Mouse (Mus musculus): ENCODE measurements around the gene Ift80.
"Not testable (repeated sequence)": the region's sequence is repeated elsewhere in the genome, so short reads cannot be mapped to it uniquely, and the experiment has no call there.

Gene Ift80

GRCm38 (mm10) chr3:69004437-69005337 is at the start of gene Ift80, which contains the start of gene Smc4:
TSS of gene Ift80 (minus strand) at chr3:69004570.
TSS of gene Smc4 (plus strand) at chr3:69004738.
- DNase-seq (ENCODE audit: low spot score in 2 of 2): peak; percentile 90 to 93

GRCm38 (mm10) chr3:69051894-69052293 is 47.5 kb upstream of the Ift80 start:
- DNase-seq (ENCODE audit: low spot score in 2 of 2): no peak

DNA sequence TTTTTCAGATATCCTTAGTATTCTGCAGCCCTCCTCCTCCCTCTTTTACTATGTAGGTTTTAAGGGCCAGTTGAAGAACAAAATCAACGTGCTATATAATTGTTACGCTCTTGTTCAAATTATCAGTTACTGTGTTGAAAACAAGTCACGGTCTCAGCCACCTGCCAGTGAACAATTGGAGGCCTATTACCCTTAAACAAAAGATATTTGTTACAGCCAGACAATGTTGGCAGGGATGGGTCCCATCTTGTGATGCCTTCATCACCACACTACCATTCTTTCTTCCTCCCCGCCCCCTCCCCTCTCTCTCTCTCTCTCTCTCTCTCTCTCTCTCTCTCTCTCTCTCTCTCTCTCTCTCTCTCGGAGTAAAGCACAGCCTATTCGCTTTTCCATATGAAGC is 44.6 kb upstream of the Ift80 start:
- no peak for DNase-seq (ENCODE audit: low spot score in 2 of 2)

DNA sequence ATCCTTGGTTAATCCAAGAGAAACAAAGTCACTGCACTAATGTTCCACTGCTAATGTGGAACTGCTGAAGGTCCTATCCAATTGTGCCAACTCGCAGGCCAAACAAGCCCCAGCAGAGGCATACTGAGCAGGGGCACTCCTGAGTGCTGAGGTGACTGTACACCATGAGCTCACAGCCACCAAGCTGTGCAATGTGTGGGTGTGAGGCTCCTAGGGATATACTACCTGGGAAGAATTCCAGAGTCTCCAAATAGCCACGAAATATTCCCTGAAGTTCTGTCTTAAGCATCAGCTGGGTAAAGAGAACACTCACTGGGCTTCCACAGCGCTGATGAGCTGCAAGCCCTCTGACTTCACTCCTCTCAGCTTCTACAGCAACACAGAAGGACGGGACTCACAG is 43.3 kb upstream of the Ift80 start:
- DNase-seq (ENCODE audit: low spot score in 2 of 2): no peak

GRCm38 (mm10) chr3:69046509-69046908 is 42.1 kb upstream of the Ift80 start:
- DNase-seq (ENCODE audit: low spot score in 2 of 2): no peak

DNA sequence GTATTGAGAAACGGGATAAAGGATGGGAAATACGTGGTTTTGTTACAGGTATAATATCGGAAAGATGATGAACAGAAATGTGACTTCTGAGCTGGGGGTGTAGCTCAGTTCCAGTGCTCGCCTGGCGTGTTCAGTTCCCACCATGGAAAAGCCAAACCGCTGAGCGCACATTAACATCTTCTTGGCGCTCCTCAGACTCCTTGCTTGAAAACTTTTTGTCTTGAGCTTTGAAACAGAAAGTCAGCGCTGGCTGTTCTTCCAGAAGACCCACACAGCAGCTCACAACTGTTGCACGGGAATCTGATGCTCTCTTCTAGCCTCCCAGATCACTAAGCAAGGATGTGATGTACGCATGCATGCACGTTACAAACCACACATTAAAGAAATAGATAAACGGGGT is 41.4 kb upstream of the Ift80 start:
- DNase-seq (ENCODE audit: low spot score in 2 of 2): no peak

GRCm38 (mm10) chr3:69045400-69045703 is 41.0 kb upstream of the Ift80 start:
- no peak for DNase-seq (ENCODE audit: low spot score in 2 of 2)

DNA sequence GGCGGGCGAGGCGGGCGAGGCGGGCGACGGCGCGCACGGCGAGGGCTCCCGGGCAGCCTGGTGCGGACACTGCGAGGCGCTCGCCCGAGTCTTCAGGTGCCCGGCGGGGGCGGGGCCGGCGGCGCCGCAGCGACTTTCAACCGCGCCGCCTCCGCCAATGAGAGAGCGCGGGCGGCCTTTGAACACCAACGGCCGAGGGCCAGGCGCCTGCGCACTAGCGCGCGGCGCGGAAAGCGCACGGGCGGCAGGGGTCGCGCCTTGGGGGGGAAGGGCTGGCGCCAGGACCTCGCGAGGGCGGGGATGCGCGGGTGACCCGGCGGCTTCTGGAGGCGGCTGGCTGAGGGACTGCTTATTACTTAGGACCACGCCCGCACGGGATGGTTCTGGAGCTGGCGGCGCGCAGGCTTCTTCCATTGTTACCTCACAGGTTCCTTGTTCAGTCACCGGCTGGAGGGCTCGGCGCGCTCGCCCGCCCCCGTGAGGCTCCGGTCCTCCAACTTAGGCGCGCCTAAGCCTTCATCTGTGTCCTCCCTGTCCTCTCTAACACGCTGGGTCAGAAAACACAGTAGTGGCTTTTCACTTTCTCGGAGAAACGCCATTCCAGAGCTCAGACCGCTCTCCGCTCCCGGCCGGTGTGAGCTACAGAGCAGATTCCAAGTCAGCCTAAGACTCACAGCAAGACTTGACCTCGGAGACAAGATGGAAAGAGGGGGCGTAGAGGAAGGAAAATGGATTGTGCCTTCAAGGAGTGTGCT is 40.5 kb upstream of the Ift80 start, which contains the start of gene Trim59:
TSS of gene Trim59 (minus strand) at position 111 of the 755 bp plus-strand sequence.
- DNase-seq (ENCODE audit: low spot score in 2 of 2): peak; percentile 78 to 87

- no peak for DNase-seq (ENCODE audit: low spot score in 2 of 2)
Measured at GRCm38 (mm10) chr3:69044167-69044591, 39.8 kb upstream of the Ift80 start.

GRCm38 (mm10) chr3:69041298-69041697 is 36.9 kb upstream of the Ift80 start:
- no peak for DNase-seq (ENCODE audit: low spot score in 2 of 2)

- DNase-seq (ENCODE audit: low spot score in 2 of 2): no peak
Measured at GRCm38 (mm10) chr3:69040105-69040504, 35.7 kb upstream of the Ift80 start.

DNA sequence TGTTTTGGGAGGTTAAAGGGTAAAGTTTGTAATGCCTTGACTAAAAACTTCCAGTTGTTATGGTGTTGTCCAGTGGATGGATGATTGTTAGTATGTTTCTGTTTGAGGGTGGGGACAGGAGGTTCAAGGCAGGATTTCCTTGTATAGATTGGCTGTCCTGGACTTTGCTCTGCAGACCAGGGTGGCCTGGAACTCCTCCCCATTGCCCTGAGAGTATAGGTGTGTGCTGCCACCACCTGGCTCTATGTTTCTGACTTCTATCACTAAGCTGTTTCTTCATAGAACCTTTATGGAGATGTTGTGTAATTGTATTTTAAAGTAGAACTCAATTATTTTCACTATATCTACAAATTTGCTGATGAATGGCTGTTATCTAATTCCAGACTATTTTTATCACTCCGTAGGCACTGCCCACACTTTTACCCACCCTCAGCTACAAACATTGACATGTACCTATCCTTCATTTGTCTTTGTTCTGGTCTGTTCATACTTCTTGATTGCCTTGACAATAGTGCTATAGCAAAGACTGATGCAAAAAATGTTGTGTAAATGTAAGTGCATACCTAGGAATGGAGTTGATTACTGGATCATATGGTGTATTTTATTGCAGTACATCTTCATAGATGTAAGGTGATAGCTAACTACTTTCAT is 21.9 kb upstream of the Ift80 start:
- no peak for DNase-seq (ENCODE audit: low spot score in 2 of 2)

DNA sequence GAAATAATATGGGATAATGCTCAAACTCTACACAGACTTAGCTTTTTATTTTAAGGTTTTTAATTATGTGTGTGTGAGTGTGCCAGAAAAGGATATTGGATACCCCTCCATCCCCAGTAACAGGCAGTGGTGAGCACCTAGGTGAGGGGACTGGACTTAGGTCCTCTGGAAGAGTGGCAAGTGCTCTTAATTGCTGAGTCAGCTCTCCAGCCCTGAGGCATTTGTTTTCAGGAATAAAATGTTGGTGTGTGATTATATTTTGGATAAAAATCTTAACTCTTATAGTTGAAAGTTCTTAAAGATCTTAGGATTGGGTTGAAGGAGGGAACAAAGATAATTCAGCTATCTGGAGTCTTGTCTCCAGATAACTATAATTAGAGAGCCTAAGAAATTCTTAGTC is 16.4 kb upstream of the Ift80 start:
- DNase-seq (ENCODE audit: low spot score in 2 of 2): no peak

DNA sequence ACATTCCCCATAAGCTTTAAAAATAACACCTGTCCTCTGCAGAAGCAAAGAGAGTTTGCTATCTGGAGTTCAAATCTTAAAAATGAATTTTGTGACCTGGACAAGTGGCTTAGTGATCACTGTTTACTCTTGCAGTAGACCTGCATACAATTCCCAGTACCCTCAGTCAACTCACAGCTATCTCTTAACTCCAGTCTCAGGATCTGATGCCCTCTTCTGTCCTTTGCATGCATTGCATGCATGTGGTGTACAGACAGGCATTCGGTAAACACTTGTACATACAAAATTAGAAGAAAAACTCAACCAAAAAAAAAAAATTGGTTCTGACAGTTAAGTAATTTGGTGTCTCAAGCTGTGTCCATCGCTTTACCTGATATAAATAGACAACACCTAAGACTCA is 15.9 kb upstream of the Ift80 start:
- DNase-seq (ENCODE audit: low spot score in 2 of 2): no peak

DNA sequence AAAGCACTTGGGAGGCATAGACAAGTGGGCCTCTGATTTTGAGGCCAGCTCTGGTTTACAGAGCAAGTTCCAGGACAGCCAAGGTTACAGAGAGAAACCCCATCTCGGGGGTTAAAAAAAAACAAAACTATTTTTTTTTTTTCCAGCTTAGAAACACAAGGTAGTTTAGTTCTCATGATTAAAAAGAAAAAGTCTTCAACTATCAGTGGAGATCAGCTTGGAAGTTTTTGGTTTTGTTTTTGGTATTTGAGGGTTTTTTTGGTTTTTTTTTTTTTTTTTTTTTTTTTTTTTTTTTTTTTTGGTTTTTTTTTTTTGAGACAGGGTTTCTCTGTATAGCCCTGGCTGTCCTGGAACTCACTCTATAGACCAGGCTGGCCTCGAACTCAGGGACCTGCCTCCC is 14.3 kb upstream of the Ift80 start:
- DNase-seq (ENCODE audit: low spot score in 2 of 2): not testable (repeated sequence)

DNA sequence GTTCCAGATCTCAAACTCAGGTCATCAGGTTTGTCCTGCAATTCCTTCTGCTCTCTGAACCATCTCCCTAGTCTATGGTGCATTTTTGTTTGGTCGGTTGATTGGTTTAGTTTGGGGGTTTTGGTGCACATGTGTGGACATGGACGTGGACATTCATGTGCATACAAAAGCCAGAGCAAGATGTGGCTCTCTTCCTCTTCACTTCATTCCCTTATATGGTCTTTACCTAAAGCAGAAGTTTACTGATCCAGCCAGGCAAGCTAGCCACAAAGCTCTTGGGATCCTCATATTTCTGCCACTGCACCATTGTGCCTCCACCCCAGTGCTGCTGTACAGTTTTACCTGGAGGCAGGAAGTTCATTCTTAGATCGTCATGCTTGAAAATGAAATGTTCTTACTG is 12.8 kb upstream of the Ift80 start:
- DNase-seq (ENCODE audit: low spot score in 2 of 2): no peak

DNA sequence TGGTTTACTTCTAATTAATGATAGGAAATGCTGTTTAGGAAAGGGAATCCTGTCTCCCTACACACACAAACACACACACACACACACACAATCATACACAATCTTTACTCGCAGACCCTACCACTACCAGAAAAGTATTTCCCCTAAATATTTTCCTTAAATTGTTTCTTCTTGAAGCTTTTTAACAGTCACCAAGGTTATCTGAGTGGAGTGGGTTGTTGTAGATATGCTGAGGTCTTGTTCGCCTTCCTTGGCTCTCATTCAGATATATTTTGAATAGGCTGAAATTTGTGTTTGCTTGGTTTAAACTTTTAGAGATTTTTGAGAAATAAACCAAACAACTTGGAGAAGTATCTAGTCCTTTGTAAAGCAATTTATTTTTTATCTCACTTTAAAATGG is 4.5 kb upstream of the Ift80 start:
- DNase-seq (ENCODE audit: low spot score in 2 of 2): no peak

DNA sequence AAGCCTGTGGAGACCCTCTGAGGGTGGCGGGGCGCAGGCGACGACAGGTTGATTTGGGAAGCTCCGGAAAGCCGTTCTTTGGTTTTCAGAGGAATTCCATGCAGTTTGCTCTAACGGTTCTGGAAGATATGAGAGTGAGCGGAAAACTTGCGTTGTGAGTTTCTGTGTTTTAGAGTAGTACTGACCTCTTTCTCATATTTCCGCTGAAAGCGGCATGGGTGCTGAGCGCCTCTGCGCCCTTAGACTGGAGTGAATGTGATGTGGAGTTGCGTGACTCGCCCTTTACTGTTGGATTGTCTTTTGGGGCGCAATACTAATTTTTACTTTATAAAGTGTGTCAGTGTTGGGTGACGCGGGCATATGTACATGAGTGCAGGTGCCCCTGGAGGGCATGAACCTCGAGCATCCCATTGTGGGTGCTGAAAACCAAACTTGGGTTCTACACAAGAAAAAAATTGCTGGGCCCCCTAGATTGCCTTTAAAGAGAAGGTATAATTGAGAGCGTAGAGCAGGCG is 1.9 kb upstream of the Ift80 start:
- no peak for DNase-seq (ENCODE audit: low spot score in 2 of 2)

DNA sequence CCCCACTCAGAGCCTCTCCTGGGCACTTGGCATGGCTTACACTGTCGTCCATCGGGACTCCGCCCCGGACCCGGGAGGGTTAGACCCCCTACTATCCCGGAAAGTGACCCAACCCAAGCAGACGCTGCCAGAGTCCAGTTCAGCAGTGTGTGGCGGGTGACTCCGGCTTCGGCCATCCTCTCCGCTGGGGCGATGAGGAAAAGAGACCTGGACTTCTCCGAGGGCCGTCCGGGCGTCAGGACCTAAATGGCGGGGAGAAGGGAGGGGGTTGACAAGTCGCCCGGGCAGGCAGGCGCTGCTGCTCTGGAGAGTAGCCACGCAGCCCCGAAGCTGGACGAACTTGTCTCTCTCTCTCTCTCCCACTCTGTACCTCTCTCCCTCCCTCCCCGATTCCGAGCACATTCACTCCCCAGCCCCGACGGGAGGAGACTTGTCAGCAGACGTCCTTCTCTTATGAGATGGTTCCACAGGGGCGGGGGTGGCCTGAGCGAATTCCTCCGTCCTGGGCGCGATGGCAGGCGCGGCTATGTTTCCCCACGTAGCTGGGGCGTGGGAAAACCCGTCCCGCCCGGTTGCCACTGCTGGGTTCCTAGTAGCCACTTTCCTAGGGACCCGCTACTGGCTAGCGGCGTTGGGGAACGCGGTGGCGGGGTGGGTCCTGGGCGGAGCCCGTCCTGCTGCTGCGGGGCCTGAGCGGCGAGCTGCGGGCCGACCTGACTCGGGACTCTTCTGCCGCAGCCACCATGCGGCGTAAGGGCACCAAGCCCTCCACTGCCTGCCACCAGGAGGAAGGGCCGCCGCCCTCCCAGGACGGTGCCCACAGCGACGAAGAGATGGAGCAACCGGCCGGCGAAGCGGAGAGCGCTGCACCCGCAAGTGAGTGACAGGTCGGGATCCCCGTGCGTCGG is 1.2 kb upstream of the Ift80 start:
- peak; percentile 53 to 63 for DNase-seq (ENCODE audit: low spot score in 2 of 2)

- no peak for DNase-seq (ENCODE audit: low spot score in 2 of 2)
Measured at GRCm38 (mm10) chr3:69004055-69004436, 324 bp downstream of the Ift80 start.

- DNase-seq (ENCODE audit: low spot score in 2 of 2): no peak
Measured at GRCm38 (mm10) chr3:69002781-69003180, 1.6 kb downstream of the Ift80 start.

All from frontal cortex, postnatal 10 days (tissue).